Mouse (Mus musculus) liver, postnatal 0 days (tissue): ENCODE data around the gene Rad51b.

Experiments used
- CTCF ChIP-seq: sonication (generic); IDR thresholded peaks from 2 replicates; pipeline ENCODE4 v1.5.1; 2016; ENCODE audit warnings: antibody characterized with exemption, low read depth
- EP300 ChIP-seq: IDR thresholded peaks from 2 replicates; pipeline ENCODE4 v1.6.1; 2016; ENCODE audit warnings: antibody characterized with exemption, low read depth, mild to moderate bottlenecking

DNA sequence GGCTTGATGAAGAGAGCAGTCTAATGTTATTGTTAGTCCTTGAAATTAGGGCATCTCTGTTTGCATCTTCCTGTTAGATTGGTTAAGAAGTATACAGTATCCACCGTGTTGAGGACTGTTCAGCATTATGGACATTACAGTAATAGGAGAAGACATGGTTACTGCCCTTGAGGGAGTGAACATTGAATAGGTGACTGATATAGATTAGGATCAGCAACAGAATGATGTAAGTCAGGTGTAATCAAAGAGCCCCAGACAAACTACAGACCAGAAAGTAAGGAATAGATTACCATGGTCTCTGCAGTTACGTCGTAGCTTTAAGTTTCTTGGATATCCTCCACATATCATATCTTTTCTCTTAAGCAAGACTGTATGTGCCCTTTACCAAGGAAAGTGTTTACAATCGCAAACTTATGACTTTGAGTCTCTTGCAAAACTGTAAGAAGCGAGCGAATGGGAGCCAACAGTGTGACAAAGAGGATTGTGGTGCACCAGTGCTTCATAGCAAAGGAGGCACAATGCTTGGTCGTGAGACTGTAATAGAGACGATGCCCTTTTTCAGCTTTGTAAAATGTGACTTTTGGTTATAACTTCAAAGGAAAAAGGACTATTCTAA, 263.1 kb downstream of the Rad51b start:
- TF ChIP-seq EP300 (no peak), CTCF (no peak)
